8 mouse cellular contexts compared by ENCODE assay signal in genomic region chr1:177702481-177703146, GRCm38 (mm10). TPM values are rescaled to one million over a fixed set of nuclear protein-coding genes. Genes with fewer than 3 reads are reported as not detected.
DNase-seq lines count a peak whose midpoint lies in the region; ATAC-seq and TF ChIP-seq lines count a peak whose summit lies in the region.

No protein-coding gene starts in this region.

- peak overlapping the region; percentile 46; the same call in 1 of the 2 replicates for H3K9ac ChIP-seq in intestine, postnatal 0 days (ENCODE audit: low read depth, low read length)
- peak overlapping the region; percentile 60 for H3K9ac ChIP-seq in limb, embryonic 11.5 days (ENCODE audit: low read length)
- peak overlapping the region; percentile 62 for H3K9ac ChIP-seq in midbrain, embryonic 13.5 days (replicated peaks)

- peak; percentile 83 for TF ChIP-seq CTCF in intestine, postnatal 0 days (IDR thresholded peaks at IDR 0.05; ENCODE audit: low read depth)
- TF ChIP-seq CTCF in small intestine, adult 2 months (IDR thresholded peaks at IDR 0.05; ENCODE audit: extremely low read depth, insufficient read length, insufficient replicate concordance, low read depth, low read length), result peak; percentile 86; the same call in 1 of the 2 replicates

- peak; percentile 84 for DNase-seq in layer of hippocampus, adult 11-12 months (ENCODE audit: low spot score)
- DNase-seq in layer of hippocampus, adult 9-10 months (ENCODE audit: low spot score), result no peak
- DNase-seq in embryonic facial prominence, embryonic 10.5 days (ENCODE audit: low spot score), result peak; percentile 83
- DNase-seq in limb, embryonic 11.5 days (ENCODE audit: low spot score), result peak; percentile 88

- H3K4me2 ChIP-seq in intestine, postnatal 0 days (replicated peaks; ENCODE audit: low read depth), result peak overlapping the region; percentile 92
- H3K4me2 ChIP-seq in limb, embryonic 11.5 days (ENCODE audit: low read depth, severe bottlenecking), result peak overlapping the region; percentile 85
- H3K4me2 ChIP-seq in midbrain, embryonic 13.5 days (replicated peaks), result peak overlapping the region; percentile 82

- peaks cover 11% of the 10 kb centered on the region for H3K4me1 ChIP-seq in embryonic facial prominence, embryonic 10.5 days
- H3K4me1 ChIP-seq in intestine, postnatal 0 days (replicated peaks; ENCODE audit: control insufficient read depth, insufficient read depth, low read length), result peaks cover 3% of the 10 kb centered on the region; the same call in 1 of the 2 replicates
- H3K4me1 ChIP-seq in limb, embryonic 11.5 days (ENCODE audit: control insufficient read depth, insufficient read depth, low read length), result no peaks in the 10 kb centered on the region
- H3K4me1 ChIP-seq in midbrain, embryonic 13.5 days (replicated peaks), result peaks cover 8% of the 10 kb centered on the region
- no peaks in the 10 kb centered on the region for H3K4me1 ChIP-seq in small intestine, adult 2 months (ENCODE audit: control insufficient read depth, insufficient read depth, insufficient read length, low read length)

- H3K9me3 ChIP-seq in embryonic facial prominence, embryonic 10.5 days, result no peaks in the 10 kb centered on the region
- H3K9me3 ChIP-seq in intestine, postnatal 0 days (ENCODE audit: control insufficient read depth), result no peaks in the 10 kb centered on the region
- no peaks in the 10 kb centered on the region for H3K9me3 ChIP-seq in limb, embryonic 11.5 days (ENCODE audit: control insufficient read depth, low read length)
- no peaks in the 10 kb centered on the region for H3K9me3 ChIP-seq in midbrain, embryonic 13.5 days

- ATAC-seq in granulocyte monocyte progenitor cell, adult 5-6 weeks (replicated peaks; ENCODE audit: poor library complexity, severe bottlenecking), result peak; percentile 66
- ATAC-seq in intestine, postnatal 0 days, result peak; percentile 63
- ATAC-seq in limb, embryonic 11.5 days (ENCODE audit: insufficient number of reproducible peaks, low FRiP score, low TSS enrichment, low read depth), result peak; percentile 83; the same call in 1 of the 2 replicates
- peak; percentile 87 for ATAC-seq in midbrain, embryonic 13.5 days

- H3K27me3 ChIP-seq in embryonic facial prominence, embryonic 10.5 days (replicated peaks; ENCODE audit: low read depth, poor library complexity, severe bottlenecking), result peaks cover 16% of the 10 kb centered on the region
- no peaks in the 10 kb centered on the region for H3K27me3 ChIP-seq in intestine, postnatal 0 days (replicated peaks; ENCODE audit: control insufficient read depth, insufficient read depth, low read length)
- H3K27me3 ChIP-seq in limb, embryonic 11.5 days (ENCODE audit: control insufficient read depth, insufficient read depth, low read length), result no peaks in the 10 kb centered on the region
- H3K27me3 ChIP-seq in midbrain, embryonic 13.5 days, result peaks cover 6% of the 10 kb centered on the region; the same call in 1 of the 2 replicates
- no peaks in the 10 kb centered on the region for H3K27me3 ChIP-seq in small intestine, adult 2 months (ENCODE audit: control insufficient read depth, insufficient read depth, low read length)

- 0 out of 2 replicates have a peak, but pooled peaks have one; percentile 23 for TF ChIP-seq POLR2A in small intestine, adult 2 months (IDR thresholded peaks at IDR 0.05; ENCODE audit: low read depth, low read length)

- WGBS in embryonic facial prominence, embryonic 10.5 days, result under 1% methylated on average over 15 of the region's 15 CpGs
- WGBS in intestine, postnatal 0 days, result 2% methylated on average over 14 of the region's 15 CpGs
- WGBS in limb, embryonic 11.5 days, result under 1% methylated on average over 15 of the region's 15 CpGs
- 1% methylated on average over 15 of the region's 15 CpGs for WGBS in midbrain, embryonic 13.5 days
- WGBS in small intestine, adult 2 months, result 4% methylated on average over 15 of the region's 15 CpGs

- H3K36me3 ChIP-seq in embryonic facial prominence, embryonic 10.5 days (replicated peaks), result no peaks in the 10 kb centered on the region
- H3K36me3 ChIP-seq in intestine, postnatal 0 days (ENCODE audit: control insufficient read depth, insufficient read depth), result no peaks in the 10 kb centered on the region
- H3K36me3 ChIP-seq in limb, embryonic 11.5 days (ENCODE audit: control insufficient read depth, insufficient read depth, low read length), result no peaks in the 10 kb centered on the region
- no peaks in the 10 kb centered on the region for H3K36me3 ChIP-seq in midbrain, embryonic 13.5 days
- no peaks in the 10 kb centered on the region for H3K36me3 ChIP-seq in small intestine, adult 2 months (ENCODE audit: control insufficient read depth, insufficient read depth, low read length)

- H3K4me3 ChIP-seq in embryonic facial prominence, embryonic 10.5 days, result peak overlapping the region; percentile 59
- H3K4me3 ChIP-seq in intestine, postnatal 0 days (ENCODE audit: low read depth, low read length), result peak overlapping the region; percentile 48
- H3K4me3 ChIP-seq in limb, embryonic 11.5 days (ENCODE audit: low read depth, low read length), result peak overlapping the region; percentile 40
- H3K4me3 ChIP-seq in midbrain, embryonic 13.5 days (replicated peaks), result peak overlapping the region; percentile 42
- H3K4me3 ChIP-seq in small intestine, adult 2 months (ENCODE audit: low read depth, low read length), result peak overlapping the region; percentile 64

- H3K27ac ChIP-seq in embryonic facial prominence, embryonic 10.5 days (replicated peaks), result peak overlapping the region; percentile 80
- H3K27ac ChIP-seq in intestine, postnatal 0 days (ENCODE audit: low read depth, low read length), result no peak overlapping the region
- H3K27ac ChIP-seq in limb, embryonic 11.5 days (replicated peaks; ENCODE audit: low read depth, low read length), result no peak overlapping the region
- H3K27ac ChIP-seq in midbrain, embryonic 13.5 days, result no peak overlapping the region
- H3K27ac ChIP-seq in small intestine, adult 2 months (ENCODE audit: insufficient read depth, low read depth, low read length), result no peak overlapping the region

RNA-seq across cellular contexts. Expression of gene 1700016C15Rik, which starts 27.0 kb away (rescaled TPM):
- not detected in 2 replicates for polyA plus RNA-seq in embryonic facial prominence, embryonic 10.5 days (2016; fragmentation: Nextera tagmentation; extraction: Ambion mirVana)
- not detected in 2 replicates for total RNA-seq in granulocyte monocyte progenitor cell, adult 5-6 weeks (2014; fragmentation: Nextera tagmentation)
- total RNA-seq in granulocyte monocyte progenitor cell, adult 5-6 weeks (2017), result not detected in 2 replicates
- polyA plus RNA-seq in intestine, postnatal 0 days (2015; fragmentation: Nextera tagmentation; extraction: Ambion mirVana), result 11.6 and 13.6 TPM in 2 replicates
- not detected in 2 replicates for polyA plus RNA-seq in limb, embryonic 11.5 days (2014; fragmentation: Nextera tagmentation; extraction: Ambion mirVana)
- polyA plus RNA-seq in midbrain, embryonic 13.5 days (2015; fragmentation: Nextera tagmentation; extraction: Ambion mirVana), result not detected in 2 replicates
- polyA plus RNA-seq in small intestine, adult 2 months (2012; rRNA removed), result 0.62 TPM in 1 of 2 replicates, not detected in the other
